Mouse (Mus musculus) midbrain, embryonic 15.5 days (tissue): ENCODE data around the gene Parvg. TPM values are rescaled to one million over a fixed set of nuclear protein-coding genes. Genes with fewer than 3 reads are reported as not detected.
"Not testable (repeated sequence)": the region's sequence is repeated elsewhere in the genome, so short reads cannot be mapped to it uniquely, and the experiment has no call there.

Source experiments
- ATAC-seq: fragments of 200-750 bp; cut with Nextera tagmentation; replicated peaks from 2 replicates; pipeline ENCODE4 v1.8.0; 2017; ENCODE audit warnings: moderate TSS enrichment
- H3K27ac ChIP-seq: fragments of 300-500 bp; sonication (generic); 2 replicates; pipeline ENCODE4 v1.5.1; 2015; ENCODE audit warnings: mild to moderate bottlenecking, inconsistent platforms
- H3K27me3 ChIP-seq: fragments of 300-500 bp; sonication (generic); replicated peaks from 2 replicates; pipeline ENCODE4 v1.6.1; 2015; ENCODE audit warnings: inconsistent platforms
- H3K36me3 ChIP-seq: fragments of 300-500 bp; sonication (generic); replicated peaks from 2 replicates; pipeline ENCODE4 v1.6.1; 2015; ENCODE audit warnings: inconsistent platforms
- H3K4me1 ChIP-seq: fragments of 300-500 bp; sonication (generic); 2 replicates; pipeline ENCODE4 v1.6.1; 2015; ENCODE audit warnings: inconsistent platforms
- H3K4me2 ChIP-seq: fragments of 300-500 bp; sonication (generic); 2 replicates; pipeline ENCODE4 v1.6.1; 2015; ENCODE audit warnings: inconsistent platforms, mild to moderate bottlenecking, moderate library complexity
- H3K4me3 ChIP-seq: fragments of 300-500 bp; sonication (generic); 2 replicates; pipeline ENCODE4 v1.5.1; 2015; ENCODE audit warnings: mild to moderate bottlenecking, inconsistent platforms
- H3K9ac ChIP-seq: fragments of 300-500 bp; sonication (generic); 2 replicates; pipeline ENCODE4 v1.6.1; 2015; ENCODE audit warnings: mild to moderate bottlenecking, inconsistent platforms
- H3K9me3 ChIP-seq: fragments of 300-500 bp; sonication (generic); 2 replicates; pipeline ENCODE4 v1.6.1; 2016; ENCODE audit warnings: inconsistent platforms
- WGBS: fragments of 180-500 bp; shearing (Covaris S2); methylation state at CpG from one replicate; pipeline ENCODE4 v1.1.7; 2015; ENCODE audit warnings: mixed read lengths; 5-methylcytosine and 5-hydroxymethylcytosine counted together
- polyA plus RNA-seq: library from polyadenylated mRNA; unstranded; fragments of >200 nt; fragmentation: Nextera tagmentation; extraction: Ambion mirVana; gene quantifications from 2 replicates; pipeline ENCODE4 v1.2.1, GENCODE M21; 2015

Parvg gene
- polyA plus RNA-seq = 0.86 and 0.89 TPM in 2 replicates

DNA sequence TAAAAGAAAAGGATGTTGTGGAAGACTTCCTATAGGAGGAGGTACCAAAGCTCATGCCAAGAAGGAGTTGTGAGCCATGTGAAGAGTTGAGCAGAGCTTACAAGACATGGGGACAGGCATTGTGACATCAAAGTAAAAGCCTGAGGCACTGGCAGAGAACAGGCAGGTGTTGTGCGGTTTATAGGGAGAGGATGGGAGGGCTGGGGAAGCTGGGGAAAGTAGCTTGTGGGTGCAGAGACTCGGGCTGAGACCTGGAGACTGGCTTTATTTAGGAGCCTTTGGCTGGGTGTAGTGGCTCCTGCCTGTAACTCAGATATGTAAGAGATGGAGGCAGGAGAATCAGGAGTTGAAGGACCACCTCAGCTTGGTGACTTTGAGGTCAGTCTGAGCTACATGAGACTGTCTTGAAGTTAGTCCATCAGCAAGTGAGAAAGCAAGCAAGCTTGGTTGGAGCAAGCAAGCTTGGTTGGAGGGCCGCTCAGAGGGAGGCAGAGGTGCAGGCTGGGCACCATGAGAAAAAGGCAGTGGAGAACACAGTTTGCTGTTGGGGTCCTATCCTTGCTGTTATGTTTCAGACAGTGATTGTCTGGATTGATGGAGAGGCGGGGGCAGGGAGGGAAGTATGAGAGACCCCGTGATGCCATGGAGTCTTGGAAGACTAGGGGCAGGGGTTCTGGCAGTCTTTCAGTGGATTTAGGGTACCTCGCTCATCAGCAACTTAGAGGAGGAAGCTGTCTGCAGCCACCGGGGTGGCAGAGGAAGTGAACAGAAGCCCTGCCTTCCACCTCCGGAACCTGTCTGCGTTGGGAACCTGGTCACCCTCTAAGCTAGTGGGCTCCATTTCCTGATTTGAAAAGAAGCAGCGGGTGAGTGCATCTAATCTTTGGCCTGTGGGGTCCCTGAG, at the start of gene Parvg:
Parvg (plus strand) TSS at position 61 of the 904 bp plus-strand sequence.
- Histone ChIP-seq H3K27ac (no peak within 1 kb of the TSS), H3K36me3 (no peaks in the 10 kb centered on the region), H3K9me3 (no peaks in the 10 kb centered on the region), H3K4me3 (no peak within 1 kb of the TSS), H3K4me1 (no peaks in the 10 kb centered on the region), H3K27me3 (no peaks in the 10 kb centered on the region), H3K9ac (no peak within 1 kb of the TSS), H3K4me2 (no peak within 1 kb of the TSS)
- WGBS = 86% methylated on average over 10 of the region's 10 CpGs
- ATAC-seq = no peak

DNA sequence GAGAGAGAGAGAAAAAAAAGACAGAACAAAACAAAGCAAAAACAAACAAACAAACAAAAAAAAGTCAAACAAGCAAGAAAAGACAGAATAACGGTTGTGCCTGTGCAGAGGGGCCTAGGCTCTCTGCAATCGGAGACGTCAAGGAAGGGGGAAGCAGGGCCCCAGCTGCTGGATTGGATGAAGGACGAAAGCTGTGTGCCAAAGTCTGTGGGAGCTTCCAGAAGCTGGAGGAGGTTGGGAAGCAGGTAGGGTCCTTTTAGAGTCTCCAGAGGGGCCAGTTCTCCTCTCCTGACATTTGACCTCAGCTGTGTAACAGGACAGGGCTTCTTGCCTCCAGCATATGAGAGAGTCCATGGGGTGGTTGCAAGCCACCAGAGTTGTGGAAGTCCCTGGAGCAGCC, 47.8 kb upstream of the Parvg start:
- Histone ChIP-seq H3K36me3 (no peaks in the 10 kb centered on the region), H3K9me3 (no peaks in the 10 kb centered on the region), H3K4me2 (no peak overlapping the region), H3K27ac (no peak overlapping the region), H3K4me1 (peaks cover 6% of the 10 kb centered on the region), H3K4me3 (no peak overlapping the region), H3K9ac (no peak overlapping the region), H3K27me3 (no peaks in the 10 kb centered on the region)
- 83% methylated on average over 4 of the region's 4 CpGs for WGBS
- ATAC-seq = no peak

DNA sequence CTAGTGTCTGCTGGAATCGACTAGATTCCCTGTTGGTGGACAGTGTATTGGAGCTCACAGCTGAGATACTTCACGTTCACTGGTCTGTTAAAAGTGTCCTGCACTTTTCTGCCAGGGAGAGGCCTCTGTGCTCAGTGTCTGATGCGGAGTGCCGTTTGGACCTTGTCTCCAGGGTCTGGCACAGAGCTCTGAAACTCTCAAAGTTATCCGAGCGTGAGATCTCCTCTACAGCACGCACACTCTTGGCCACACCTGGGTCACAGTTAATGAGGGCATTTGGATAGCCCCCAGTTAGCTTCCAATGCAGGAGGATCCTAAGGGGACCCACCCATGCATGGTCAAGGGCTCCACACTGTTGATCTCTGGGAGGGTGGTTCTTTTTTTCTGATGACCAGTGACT, 45.7 kb upstream of the Parvg start:
- Histone ChIP-seq H3K9me3 (no peaks in the 10 kb centered on the region), H3K9ac (no peak overlapping the region), H3K27ac (no peak overlapping the region), H3K27me3 (no peaks in the 10 kb centered on the region), H3K36me3 (no peaks in the 10 kb centered on the region), H3K4me3 (no peak overlapping the region), H3K4me1 (peaks cover 6% of the 10 kb centered on the region), H3K4me2 (no peak overlapping the region)
- WGBS = 81% methylated on average over 7 of the region's 7 CpGs
- ATAC-seq = no peak

- no peaks in the 10 kb centered on the region for H3K9me3 ChIP-seq
- 43% methylated on average over 7 of the region's 7 CpGs for WGBS
- H3K36me3 ChIP-seq = no peaks in the 10 kb centered on the region
- no peak for ATAC-seq
- H3K9ac ChIP-seq = no peak overlapping the region
- H3K4me2 ChIP-seq = no peak overlapping the region
- H3K4me1 ChIP-seq = peaks cover 6% of the 10 kb centered on the region
- H3K27me3 ChIP-seq = no peaks in the 10 kb centered on the region
- peak overlapping the region; percentile 29; the same call in 1 of the 2 replicates for H3K27ac ChIP-seq
- H3K4me3 ChIP-seq = no peak overlapping the region
Measured at GRCm38 (mm10) chr15:84278656-84279055, 45.2 kb upstream of the Parvg start.

DNA sequence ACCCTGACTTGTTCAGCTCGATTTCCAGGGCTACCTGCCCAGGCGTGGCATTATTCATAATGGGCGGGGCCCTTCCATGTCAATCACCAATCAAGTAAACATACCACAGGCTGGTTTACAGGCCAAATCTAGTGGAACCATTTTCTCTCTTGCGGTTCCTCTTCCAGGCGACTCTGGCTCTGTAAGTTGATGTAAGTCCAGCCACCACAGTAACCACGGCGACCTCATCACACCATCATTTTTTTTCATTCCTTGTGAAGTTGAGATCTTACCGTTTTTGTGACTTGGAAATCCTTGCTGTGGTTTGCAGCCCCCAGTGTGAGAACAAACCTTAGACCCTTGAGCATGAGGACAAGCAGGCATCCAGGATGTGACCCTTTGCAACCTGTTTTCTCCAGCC, 43.5 kb upstream of the Parvg start:
- H3K4me1 ChIP-seq = peaks cover 6% of the 10 kb centered on the region
- H3K4me2 ChIP-seq = no peak overlapping the region
- no peaks in the 10 kb centered on the region for H3K9me3 ChIP-seq
- H3K9ac ChIP-seq = no peak overlapping the region
- H3K27ac ChIP-seq = no peak overlapping the region
- no peak overlapping the region for H3K4me3 ChIP-seq
- no peaks in the 10 kb centered on the region for H3K27me3 ChIP-seq
- WGBS = 82% methylated on average over 8 of the region's 8 CpGs
- no peaks in the 10 kb centered on the region for H3K36me3 ChIP-seq
- ATAC-seq = no peak

DNA sequence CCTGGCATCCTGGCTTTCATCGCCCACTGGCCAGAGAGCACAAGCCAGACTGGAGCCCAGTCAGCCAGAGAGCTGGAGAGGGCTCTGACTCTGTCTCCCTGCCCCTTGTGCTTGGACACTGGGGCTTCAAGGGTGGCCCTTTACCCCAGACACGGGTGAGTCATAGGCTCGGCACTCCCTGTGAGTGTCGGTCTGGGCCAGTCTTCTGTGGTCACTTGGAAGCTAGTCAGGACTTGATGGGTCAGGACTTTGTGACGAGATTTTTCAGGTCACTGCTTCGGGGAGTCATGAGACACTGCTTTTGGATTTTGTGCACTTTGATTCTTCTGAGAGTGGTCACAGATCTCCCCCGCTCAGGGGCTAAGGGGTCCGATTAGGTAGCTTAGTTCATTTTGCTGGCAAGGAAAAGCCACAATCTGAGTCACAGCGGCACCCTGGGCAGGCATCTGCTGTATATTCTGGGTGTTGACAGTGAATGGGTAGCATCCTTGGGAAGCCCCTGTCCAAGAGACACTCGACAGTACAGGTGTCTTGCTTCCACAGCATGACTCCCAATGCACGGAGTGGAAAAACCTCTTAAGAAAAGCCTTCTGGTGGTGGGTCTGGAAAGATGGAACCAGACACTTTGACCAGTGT, 43.0 kb upstream of the Parvg start:
- no peaks in the 10 kb centered on the region for H3K36me3 ChIP-seq
- no peak overlapping the region for H3K4me3 ChIP-seq
- H3K4me2 ChIP-seq = no peak overlapping the region
- no peak for ATAC-seq
- no peak overlapping the region for H3K9ac ChIP-seq
- peaks cover 6% of the 10 kb centered on the region for H3K4me1 ChIP-seq
- H3K27ac ChIP-seq = no peak overlapping the region
- H3K9me3 ChIP-seq = no peaks in the 10 kb centered on the region
- no peaks in the 10 kb centered on the region for H3K27me3 ChIP-seq
- 89% methylated on average over 11 of the region's 11 CpGs for WGBS

- Histone ChIP-seq H3K4me2 (no peak overlapping the region), H3K36me3 (no peaks in the 10 kb centered on the region), H3K4me3 (no peak overlapping the region), H3K9ac (no peak overlapping the region), H3K27ac (no peak overlapping the region), H3K9me3 (no peaks in the 10 kb centered on the region), H3K27me3 (no peaks in the 10 kb centered on the region), H3K4me1 (peaks cover 6% of the 10 kb centered on the region)
- ATAC-seq = no peak
- WGBS = 80% methylated on average over 20 of the region's 20 CpGs
Measured at GRCm38 (mm10) chr15:84282206-84283085, 41.4 kb upstream of the Parvg start.

GRCm38 (mm10) chr15:84284059-84284458, 39.8 kb upstream of the Parvg start:
- no peak overlapping the region for H3K27ac ChIP-seq
- H3K4me1 ChIP-seq = no peaks in the 10 kb centered on the region; the same call in 1 of the 2 replicates
- H3K9ac ChIP-seq = no peak overlapping the region
- H3K27me3 ChIP-seq = no peaks in the 10 kb centered on the region
- no peak overlapping the region for H3K4me2 ChIP-seq
- ATAC-seq = no peak
- 66% methylated on average over 5 of the region's 5 CpGs for WGBS
- no peaks in the 10 kb centered on the region for H3K9me3 ChIP-seq
- H3K36me3 ChIP-seq = no peaks in the 10 kb centered on the region
- no peak overlapping the region for H3K4me3 ChIP-seq

DNA sequence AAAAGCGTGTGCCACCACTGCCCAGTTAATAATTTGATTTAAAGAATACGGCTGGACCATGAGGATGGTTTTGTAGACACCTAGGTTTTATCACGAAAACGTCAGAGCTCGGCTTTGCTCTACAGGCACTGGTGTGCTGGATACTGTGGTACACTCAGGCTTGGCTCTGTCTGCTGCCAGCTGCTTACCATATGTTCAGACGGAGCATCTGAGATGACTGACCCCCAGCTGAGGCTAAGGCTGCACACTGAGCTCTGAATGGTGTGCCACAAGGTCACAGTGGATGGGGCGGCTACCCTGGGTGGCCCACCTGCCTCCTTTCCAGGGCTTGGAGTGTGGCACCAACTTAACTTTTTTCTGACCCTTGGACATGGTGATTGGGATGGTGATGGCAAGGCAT, 38.4 kb upstream of the Parvg start:
- Histone ChIP-seq H3K9me3 (no peaks in the 10 kb centered on the region), H3K4me1 (no peaks in the 10 kb centered on the region; the same call in 1 of the 2 replicates), H3K4me3 (no peak overlapping the region), H3K27ac (no peak overlapping the region), H3K27me3 (no peaks in the 10 kb centered on the region), H3K36me3 (no peaks in the 10 kb centered on the region), H3K4me2 (no peak overlapping the region), H3K9ac (no peak overlapping the region)
- WGBS = 78% methylated on average over 7 of the region's 7 CpGs
- ATAC-seq = no peak

- H3K4me2 ChIP-seq, H3K4me3 ChIP-seq, H3K36me3 ChIP-seq, H3K9ac ChIP-seq, H3K4me1 ChIP-seq, H3K27ac ChIP-seq, H3K9me3 ChIP-seq, ATAC-seq, H3K27me3 ChIP-seq: not testable (repeated sequence)
- WGBS = 88% methylated on average over 1 of the region's 1 CpGs
Measured at GRCm38 (mm10) chr15:84288953-84289352, 34.9 kb upstream of the Parvg start.

DNA sequence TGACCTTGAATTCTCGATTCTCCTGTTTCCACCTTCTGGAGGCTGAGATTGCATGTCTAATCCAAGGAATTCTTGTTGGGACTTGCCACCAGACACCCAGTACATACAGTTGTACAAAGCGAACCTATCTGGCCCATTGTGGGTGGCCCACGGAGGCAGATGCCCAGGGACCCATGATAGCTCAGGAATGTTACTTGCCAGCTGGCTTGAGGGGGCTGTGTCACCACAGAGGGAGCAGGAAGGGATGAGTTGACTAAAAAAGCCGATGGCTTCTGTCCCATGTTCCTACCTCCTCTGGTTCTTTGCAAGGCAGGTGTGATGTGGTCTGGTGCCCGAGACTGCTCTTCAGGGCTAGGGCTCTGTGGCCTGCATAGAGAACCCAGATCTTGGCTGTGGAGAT, 32.7 kb upstream of the Parvg start:
- no peak overlapping the region for H3K27ac ChIP-seq
- peaks cover 6% of the 10 kb centered on the region; the same call in 1 of the 2 replicates for H3K4me1 ChIP-seq
- 94% methylated on average over 5 of the region's 5 CpGs for WGBS
- no peaks in the 10 kb centered on the region for H3K36me3 ChIP-seq
- no peak overlapping the region for H3K4me3 ChIP-seq
- no peaks in the 10 kb centered on the region for H3K9me3 ChIP-seq
- H3K27me3 ChIP-seq = no peaks in the 10 kb centered on the region
- H3K9ac ChIP-seq = no peak overlapping the region
- ATAC-seq = no peak
- H3K4me2 ChIP-seq = no peak overlapping the region

DNA sequence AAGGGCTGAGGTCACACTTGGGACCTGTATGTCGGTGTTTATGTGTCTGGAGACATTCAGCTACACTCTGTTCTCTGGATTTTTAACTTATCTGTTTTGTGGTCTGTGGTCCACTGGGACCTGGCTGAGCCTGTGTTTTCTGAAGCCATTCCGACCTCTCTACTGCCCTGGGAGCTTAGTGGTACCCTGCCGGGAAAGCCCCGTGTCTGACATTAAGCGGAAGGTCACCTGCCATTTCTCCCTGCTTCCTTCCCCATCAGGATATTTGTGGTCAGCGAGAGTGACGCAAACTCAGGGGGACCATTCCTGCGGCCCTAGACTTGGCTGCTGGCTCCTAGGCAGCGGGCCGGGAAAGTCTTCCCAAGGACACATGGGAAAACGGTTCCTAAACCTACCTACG, 30.2 kb upstream of the Parvg start:
- WGBS = 68% methylated on average over 12 of the region's 12 CpGs
- H3K27me3 ChIP-seq = no peaks in the 10 kb centered on the region

More for the DNA sequence above, 30.2 kb upstream of the Parvg start:
- Histone ChIP-seq H3K9ac (no peak overlapping the region), H3K9me3 (no peaks in the 10 kb centered on the region), H3K4me1 (peaks cover 15% of the 10 kb centered on the region), H3K36me3 (no peaks in the 10 kb centered on the region), H3K4me2 (no peak overlapping the region), H3K4me3 (no peak overlapping the region), H3K27ac (no peak overlapping the region)
- no peak for ATAC-seq
